Mouse (Mus musculus) megakaryocyte, embryonic 14.5 days (primary cell): Measurements from ENCODE around the gene Mturn.

ENCODE experiments used
- FLI1 ChIP-seq: IDR thresholded peaks from 2 replicates; pipeline ENCODE4 v1.6.1; 2012; ENCODE audit warnings: low read length, inconsistent platforms, mixed read lengths
- GATA1 ChIP-seq: IDR thresholded peaks from 3 replicates; pipeline ENCODE4 v1.6.1; 2012; ENCODE audit warnings: mixed read lengths, low read length, inconsistent platforms, borderline replicate concordance

- no peak for TF ChIP-seq GATA1
- TF ChIP-seq FLI1: no peak
Measured at GRCm38 (mm10) chr6:54727416-54727815, 46.0 kb downstream of the Mturn start.
